Mouse (Mus musculus) brain, embryonic 14.5 days (tissue): ENCODE measurements around the gene Nob1. TPM values are rescaled to one million over a fixed set of nuclear protein-coding genes. Genes with fewer than 3 reads are reported as not detected.

Experiments
- DNase-seq: peaks from one replicate; pipeline ENCODE4 v3.0.0-alpha.2; 2011; ENCODE audit warnings: low read depth
- CTCF ChIP-seq: fragments of 200-500 bp; IDR thresholded peaks from 2 replicates; pipeline ENCODE4 v1.5.1; 2012; ENCODE audit warnings: inconsistent platforms, mild to moderate bottlenecking, moderate library complexity, borderline replicate concordance; ENCODE audit not compliant: insufficient read depth, insufficient read length; ENCODE audit errors: extremely low read depth
- POLR2A ChIP-seq: fragments of 200-500 bp; IDR thresholded peaks from 2 replicates; pipeline ENCODE4 v1.6.1; 2012; ENCODE audit warnings: mild to moderate bottlenecking, inconsistent platforms, borderline replicate concordance; ENCODE audit not compliant: poor library complexity, insufficient read depth, insufficient read length, severe bottlenecking; ENCODE audit errors: extremely low read depth
- polyA plus RNA-seq: library from polyadenylated mRNA; depleted of rRNA; stranded (reverse); fragments of >200 nt; gene quantifications from 2 replicates; pipeline ENCODE4 v1.2.3, GENCODE M21; 2012; rRNA removed

Nob1 gene
- 77.5 and 92.8 TPM in 2 replicates for polyA plus RNA-seq

- peak; percentile 96 for TF ChIP-seq CTCF
- peak; percentile 85; the same call in 1 of the 2 replicates for TF ChIP-seq POLR2A
- DNase-seq: peak; percentile 99
Measured at GRCm38 (mm10) chr8:107424597-107425229, at the start of gene Nob1. Gene Nob1 (minus strand): TSS chr8:107425051.

GRCm38 (mm10) chr8:107473369-107473768 lies 48.5 kb upstream of the Nob1 start:
- TF ChIP-seq CTCF: no peak
- TF ChIP-seq POLR2A: no peak
- DNase-seq: no peak

- no peak for DNase-seq
- no peak for TF ChIP-seq CTCF
- TF ChIP-seq POLR2A: no peak
Measured at GRCm38 (mm10) chr8:107472403-107473100, 47.7 kb upstream of the Nob1 start.

- no peak for TF ChIP-seq POLR2A
- no peak for TF ChIP-seq CTCF
- no peak for DNase-seq
Measured at GRCm38 (mm10) chr8:107470302-107470701, 45.5 kb upstream of the Nob1 start.

GRCm38 (mm10) chr8:107468811-107469302 lies 44.0 kb upstream of the Nob1 start:
- no peak for TF ChIP-seq CTCF
- TF ChIP-seq POLR2A: no peak
- no peak for DNase-seq

GRCm38 (mm10) chr8:107466642-107467041 lies 41.8 kb upstream of the Nob1 start:
- no peak for TF ChIP-seq POLR2A
- TF ChIP-seq CTCF: peak; percentile 18; the same call in 1 of the 2 replicates
- DNase-seq: no peak

GRCm38 (mm10) chr8:107465332-107465990 lies 40.6 kb upstream of the Nob1 start:
- DNase-seq: no peak

GRCm38 (mm10) chr8:107462423-107462822 lies 37.6 kb upstream of the Nob1 start:
- TF ChIP-seq CTCF (no peak), POLR2A (no peak)
- no peak for DNase-seq

More at GRCm38 (mm10) chr8:107465332-107465990, 40.6 kb upstream of the Nob1 start:
- TF ChIP-seq CTCF: no peak
- no peak for TF ChIP-seq POLR2A

GRCm38 (mm10) chr8:107458281-107458680 lies 33.4 kb upstream of the Nob1 start:
- DNase-seq: no peak

GRCm38 (mm10) chr8:107457725-107458124 lies 32.9 kb upstream of the Nob1 start:
- TF ChIP-seq POLR2A (no peak), CTCF (no peak)
- DNase-seq: no peak

More at GRCm38 (mm10) chr8:107458281-107458680, 33.4 kb upstream of the Nob1 start:
- TF ChIP-seq POLR2A (no peak), CTCF (no peak)

- TF ChIP-seq CTCF (peak; percentile 77; the same call in 1 of the 2 replicates), POLR2A (no peak)
- peak; percentile 69 for DNase-seq
Measured at GRCm38 (mm10) chr8:107455268-107455667, 30.4 kb upstream of the Nob1 start.
